Mouse (Mus musculus) WW6 (cell line): ENCODE results near the gene Rapgef4.

ENCODE experiments used
- DNase-seq: peaks from one replicate; pipeline ENCODE4 v3.0.0-alpha.2; 2013; ENCODE audit warnings: low read depth, low spot score

The Rapgef4 gene

GRCm38 (mm10) chr2:72074999-72075561, 94.0 kb downstream of the Rapgef4 start:
- DNase-seq, result no peak

- DNase-seq, result no peak
These were observed 96.6 kb downstream of the Rapgef4 start for GRCm38 (mm10) chr2:72077490-72078139.

GRCm38 (mm10) chr2:72078140-72078521, 97.1 kb downstream of the Rapgef4 start:
- no peak for DNase-seq

DNA sequence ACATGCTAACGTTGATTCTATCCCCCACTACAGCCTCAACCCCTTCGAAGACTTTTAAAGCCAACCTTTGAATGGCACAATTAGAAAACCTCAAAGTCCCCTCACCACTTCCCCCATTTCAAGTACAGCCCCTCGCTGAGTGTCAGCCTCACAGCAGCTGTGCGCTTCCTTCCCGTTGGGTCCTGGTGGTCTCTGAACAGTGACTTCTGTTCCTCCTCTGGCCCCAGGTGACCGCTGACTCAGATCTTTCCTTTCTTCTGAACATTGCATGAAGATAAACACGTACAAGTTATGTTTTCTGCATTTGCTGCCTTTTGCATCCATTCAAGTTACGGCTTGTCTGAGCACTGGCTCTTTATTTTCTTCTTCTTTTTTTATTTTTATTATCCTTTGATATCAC, 98.1 kb downstream of the Rapgef4 start:
- no peak for DNase-seq

- no peak for DNase-seq
These were observed 101.8 kb downstream of the Rapgef4 start for GRCm38 (mm10) chr2:72082846-72083245.

GRCm38 (mm10) chr2:72088886-72089285, 107.8 kb downstream of the Rapgef4 start:
- no peak for DNase-seq

DNA sequence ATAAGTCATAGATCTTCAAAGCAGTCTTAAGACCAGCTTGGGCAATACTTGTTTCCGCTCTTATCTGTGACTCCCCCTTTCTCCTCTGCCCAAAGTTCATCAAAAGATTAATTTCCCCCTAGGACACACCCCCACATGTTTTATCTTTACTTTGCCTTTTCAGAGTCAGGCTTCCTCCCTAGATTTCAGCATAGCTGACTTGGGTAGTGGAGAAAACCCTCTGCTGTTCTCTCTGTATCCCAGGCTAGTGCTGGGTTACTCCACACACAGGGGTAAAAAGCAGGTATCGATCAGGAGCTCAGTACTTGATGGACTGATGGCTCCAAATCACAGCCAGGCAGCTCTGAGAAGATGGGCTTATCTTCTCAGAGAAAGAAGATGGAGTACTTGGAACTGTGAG, 109.0 kb downstream of the Rapgef4 start:
- no peak for DNase-seq

- DNase-seq, result no peak
These were observed 111.0 kb downstream of the Rapgef4 start for GRCm38 (mm10) chr2:72092046-72092445.

- no peak for DNase-seq
These were observed 112.5 kb downstream of the Rapgef4 start for GRCm38 (mm10) chr2:72093402-72094037.

- DNase-seq, result no peak
These were observed 113.0 kb downstream of the Rapgef4 start for GRCm38 (mm10) chr2:72094038-72094437.

DNA sequence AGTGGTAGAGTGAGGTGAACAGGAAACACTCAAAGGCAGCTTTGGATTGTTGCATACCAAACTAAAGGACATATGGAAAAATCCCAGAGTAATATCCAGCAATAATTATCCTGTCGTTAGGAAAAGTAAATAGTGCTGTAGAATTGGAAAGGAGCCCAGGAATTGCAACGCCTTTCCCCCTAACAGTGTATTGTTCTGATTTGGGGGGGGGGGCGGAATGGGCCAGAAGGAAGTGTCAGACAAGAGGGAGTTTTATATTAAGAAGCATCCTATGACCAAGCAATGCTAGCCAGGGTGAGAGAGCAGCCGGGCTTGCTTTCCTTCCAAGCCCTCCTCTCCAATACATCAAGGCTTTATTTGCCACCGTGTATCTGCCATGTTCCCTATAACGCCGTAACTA, 113.4 kb downstream of the Rapgef4 start:
- DNase-seq, result no peak

- no peak for DNase-seq
These were observed 114.0 kb downstream of the Rapgef4 start for GRCm38 (mm10) chr2:72095002-72095401.

DNA sequence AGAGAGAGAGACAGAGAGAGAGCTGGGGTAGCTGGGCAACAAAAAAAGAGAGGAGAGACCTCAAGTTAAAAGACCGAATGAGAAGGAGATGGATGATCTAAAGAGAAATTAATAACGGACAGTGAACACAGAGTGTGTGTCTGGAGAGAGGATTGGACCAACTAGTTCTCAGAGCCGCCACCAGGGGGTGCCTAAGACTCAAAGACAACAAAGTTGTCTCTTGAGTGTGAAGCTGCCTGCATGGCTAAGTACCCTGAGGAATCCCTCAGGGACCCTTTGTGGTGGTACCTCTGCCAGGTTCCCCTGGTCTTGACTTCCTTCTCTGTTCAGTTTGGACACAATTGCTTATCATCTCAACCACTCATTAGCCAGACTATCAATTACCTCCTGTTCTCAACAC, 115.3 kb downstream of the Rapgef4 start:
- DNase-seq, result peak; percentile 26

- DNase-seq, result no peak
These were observed 117.3 kb downstream of the Rapgef4 start for GRCm38 (mm10) chr2:72098366-72098765.

DNA sequence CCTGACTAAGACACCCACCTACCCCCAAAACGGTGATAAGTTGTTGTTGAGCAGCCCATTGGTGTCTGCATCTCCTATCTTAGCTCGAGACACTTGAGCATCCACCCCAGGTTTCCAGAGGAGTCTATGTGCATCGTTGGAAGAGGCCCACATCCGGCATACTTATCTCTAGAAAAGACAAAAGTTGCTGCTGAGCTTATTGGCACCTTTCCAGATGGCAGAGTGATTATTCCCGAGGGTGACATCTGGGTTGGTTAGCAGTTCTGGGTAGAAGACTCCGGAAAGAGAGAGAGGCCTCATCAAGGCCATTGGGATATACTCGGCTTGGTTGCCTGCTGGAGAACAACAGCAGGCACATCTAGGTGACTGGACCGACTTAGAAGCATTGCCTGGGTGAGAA, 123.6 kb downstream of the Rapgef4 start:
- no peak for DNase-seq

GRCm38 (mm10) chr2:72107525-72108180, 126.6 kb downstream of the Rapgef4 start:
- no peak for DNase-seq

- DNase-seq, result no peak
These were observed 127.6 kb downstream of the Rapgef4 start for GRCm38 (mm10) chr2:72108448-72109312.

GRCm38 (mm10) chr2:72110404-72110803, 129.4 kb downstream of the Rapgef4 start:
- DNase-seq, result no peak

- DNase-seq, result no peak
These were observed 132.7 kb downstream of the Rapgef4 start for GRCm38 (mm10) chr2:72113716-72114115.

- DNase-seq, result no peak
These were observed 133.1 kb downstream of the Rapgef4 start for GRCm38 (mm10) chr2:72114148-72114559.

DNA sequence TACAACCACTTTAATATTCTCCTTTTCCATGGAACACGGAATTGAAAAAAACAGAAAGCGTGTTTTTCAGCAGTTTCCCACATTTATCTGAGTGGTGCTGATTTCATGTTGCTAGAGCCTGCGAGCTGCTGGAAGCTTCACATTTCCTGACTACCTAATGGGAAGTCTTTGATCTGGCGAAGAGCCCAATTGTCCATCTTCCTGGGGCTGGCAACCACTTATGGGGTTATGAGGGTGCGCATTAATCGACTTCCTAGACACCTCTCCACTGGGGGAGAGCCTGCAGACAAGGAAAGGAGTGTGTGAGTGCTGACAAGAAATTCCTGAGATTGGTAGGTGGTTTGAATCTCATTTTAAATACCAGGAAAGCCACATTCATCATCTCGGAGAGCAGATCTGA, 135.1 kb downstream of the Rapgef4 start:
- no peak for DNase-seq

DNA sequence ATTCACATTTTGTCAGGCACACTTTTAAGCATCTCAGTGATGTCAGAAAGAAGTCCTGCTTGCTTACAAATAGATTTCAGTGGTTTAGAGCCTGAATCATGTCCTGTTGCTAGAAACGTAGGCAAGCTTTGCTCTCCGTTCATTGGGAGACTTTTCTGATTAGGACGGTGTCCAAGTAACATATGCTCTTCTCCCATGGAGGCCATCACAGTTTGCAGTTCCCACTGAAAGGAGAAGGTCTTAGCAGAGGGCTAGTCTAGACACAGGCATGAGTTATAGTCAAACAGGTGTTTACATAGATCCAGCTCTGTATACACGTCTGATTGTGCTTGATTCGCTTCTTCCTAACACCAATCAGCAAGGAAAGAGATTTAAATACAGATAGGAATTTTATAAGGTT, 135.7 kb downstream of the Rapgef4 start:
- DNase-seq, result no peak
